Mouse (Mus musculus) c-Kit-positive CD71-negative TER-119-negative erythroid progenitor cells, embryonic 14.5 days (primary cell): ENCODE data around the gene Cchcr1.

Source experiments
- DNase-seq: peaks from one replicate; pipeline ENCODE4 v3.0.0-alpha.2; 2013; ENCODE audit warnings: low read depth

The Cchcr1 gene

DNA sequence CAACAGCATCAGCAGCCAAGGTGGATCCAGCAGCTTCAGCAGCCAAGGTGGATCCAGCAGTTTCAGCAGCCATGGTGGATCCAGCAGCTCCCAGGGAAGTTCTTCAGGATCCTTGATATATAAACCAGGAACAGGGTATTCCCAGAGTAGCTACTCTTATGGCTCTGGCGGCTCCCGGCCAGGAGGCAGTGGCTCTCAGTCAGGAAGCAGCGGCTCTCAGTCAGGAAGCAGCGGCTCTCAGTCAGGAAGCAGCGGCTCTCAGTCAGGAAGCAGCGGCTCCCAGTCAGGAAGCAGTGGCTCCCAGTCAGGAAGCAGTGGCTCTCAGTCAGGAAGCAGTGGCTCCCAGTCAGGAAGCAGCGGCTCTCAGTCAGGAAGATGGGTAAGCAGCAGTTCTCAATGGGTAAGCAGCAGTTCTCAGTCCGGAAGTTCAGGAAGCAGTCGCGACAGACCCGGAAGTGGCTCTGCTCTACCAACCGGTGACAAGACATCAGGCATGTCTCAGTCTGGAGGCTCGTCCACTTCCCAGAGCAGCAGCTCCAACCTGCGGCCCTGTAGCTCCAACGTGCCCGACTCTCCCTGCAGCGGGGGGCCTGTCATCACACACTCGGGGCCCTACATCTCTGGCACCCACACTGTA, 38.0 kb downstream of the Cchcr1 start:
- DNase-seq = no peak

DNA sequence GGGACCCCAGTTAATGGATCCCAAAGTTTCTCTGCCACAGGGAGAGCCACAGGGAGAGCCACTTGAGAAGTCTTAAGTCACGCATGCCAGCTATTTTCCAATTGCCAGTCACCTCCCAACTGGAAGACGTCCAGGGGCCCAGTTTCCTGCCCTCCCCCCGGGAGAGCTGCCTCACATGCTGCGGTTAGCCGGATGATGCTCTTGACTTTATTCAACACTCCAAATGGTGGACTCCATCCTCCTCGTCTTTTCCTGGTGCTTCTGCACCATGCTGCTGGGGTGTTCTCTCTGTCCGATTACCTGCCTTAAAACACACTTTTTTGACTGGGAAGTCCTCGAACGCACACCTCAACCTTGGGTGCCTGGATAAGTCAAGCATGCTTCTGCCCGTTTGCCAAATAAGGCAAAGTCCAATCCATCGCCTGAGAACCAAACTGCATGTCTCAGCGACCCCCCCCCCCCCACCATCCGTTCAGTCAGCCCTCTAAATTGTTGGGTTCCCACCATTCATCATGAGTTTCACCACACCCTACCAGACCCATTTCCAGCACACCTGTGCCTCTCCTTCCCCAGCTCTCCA, 39.4 kb downstream of the Cchcr1 start:
- DNase-seq = no peak

DNA sequence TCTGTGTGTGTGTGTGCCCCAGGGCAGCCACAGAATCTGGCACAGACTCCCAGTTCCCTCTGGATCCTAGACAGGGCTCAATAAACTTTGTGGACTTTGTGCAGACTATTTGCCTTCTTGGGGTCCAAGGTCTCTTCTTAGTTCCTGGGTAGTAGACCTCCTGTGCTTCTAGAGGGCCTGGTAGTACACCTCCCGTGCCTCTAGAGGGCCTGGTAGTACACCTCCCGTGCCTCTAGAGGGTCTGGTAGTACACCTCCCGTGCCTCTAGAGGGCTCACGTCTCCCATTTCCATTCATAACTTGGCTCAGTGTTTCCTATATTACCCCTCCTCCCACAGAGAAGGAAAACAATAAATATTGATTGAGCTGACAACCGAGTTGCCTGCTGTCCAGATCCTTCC, 39.9 kb downstream of the Cchcr1 start:
- DNase-seq = no peak

DNA sequence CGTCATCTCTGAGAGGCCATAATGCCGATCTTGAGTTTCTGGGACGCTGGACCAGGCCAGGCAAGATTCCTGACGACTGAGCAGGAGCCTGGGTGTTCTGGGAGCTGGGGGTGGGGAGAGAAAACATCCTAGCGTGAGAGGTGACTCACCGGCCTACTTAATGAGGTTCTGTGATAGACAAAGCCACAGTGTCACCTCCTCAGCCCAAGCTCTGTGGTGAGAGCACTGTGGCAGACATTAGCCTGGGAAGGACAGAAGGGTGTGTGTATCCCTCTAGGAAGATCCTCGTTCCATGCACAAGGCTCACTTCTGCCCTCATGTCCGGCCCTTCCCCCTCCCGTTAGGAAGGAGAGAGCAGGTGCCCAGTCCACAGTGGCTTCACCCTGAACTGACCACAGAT, 40.5 kb downstream of the Cchcr1 start:
- DNase-seq = no peak

DNA sequence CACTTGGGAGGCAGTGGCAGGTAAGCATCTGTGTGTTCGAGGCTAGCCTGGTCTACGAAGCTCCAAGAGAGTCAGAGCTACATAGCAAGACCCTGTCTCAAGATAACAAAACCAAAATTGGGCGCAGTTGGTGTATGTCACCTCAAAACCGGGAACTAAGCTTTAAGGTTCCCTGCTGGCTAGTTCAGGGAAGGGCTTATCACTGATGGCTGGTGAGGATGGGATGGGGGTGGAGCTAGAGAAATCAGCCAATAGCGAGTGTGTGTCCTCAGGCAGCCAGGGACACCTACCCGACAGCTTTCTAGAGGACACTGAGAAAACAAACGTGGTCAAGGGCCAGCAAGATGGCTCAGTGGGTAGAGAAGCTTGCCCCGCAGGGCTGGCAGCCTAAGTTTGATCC, 41.3 kb downstream of the Cchcr1 start:
- DNase-seq = no peak

DNA sequence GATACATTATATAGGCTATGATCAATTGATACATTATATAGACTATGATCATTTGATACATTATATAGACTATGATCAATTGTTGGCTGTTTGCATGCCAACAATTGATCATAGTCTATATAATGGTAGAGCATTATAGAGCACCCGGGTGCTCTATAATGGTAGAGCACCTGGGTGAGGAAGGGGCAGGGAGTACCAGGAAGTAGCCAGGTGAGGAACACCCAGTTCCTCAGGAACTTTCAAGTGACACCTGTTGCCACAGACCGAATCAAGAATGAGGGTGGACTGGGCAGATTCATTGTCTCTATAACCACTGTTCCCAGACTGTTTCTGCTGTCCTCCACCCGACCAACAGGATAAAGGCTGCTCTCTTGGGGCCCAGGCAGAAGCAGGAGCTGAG, 50.2 kb downstream of the Cchcr1 start, which contains the start of gene 2300002M23Rik:
Gene 2300002M23Rik (plus strand): TSS at position 301 of the 400 bp plus-strand sequence.
- no peak for DNase-seq

DNA sequence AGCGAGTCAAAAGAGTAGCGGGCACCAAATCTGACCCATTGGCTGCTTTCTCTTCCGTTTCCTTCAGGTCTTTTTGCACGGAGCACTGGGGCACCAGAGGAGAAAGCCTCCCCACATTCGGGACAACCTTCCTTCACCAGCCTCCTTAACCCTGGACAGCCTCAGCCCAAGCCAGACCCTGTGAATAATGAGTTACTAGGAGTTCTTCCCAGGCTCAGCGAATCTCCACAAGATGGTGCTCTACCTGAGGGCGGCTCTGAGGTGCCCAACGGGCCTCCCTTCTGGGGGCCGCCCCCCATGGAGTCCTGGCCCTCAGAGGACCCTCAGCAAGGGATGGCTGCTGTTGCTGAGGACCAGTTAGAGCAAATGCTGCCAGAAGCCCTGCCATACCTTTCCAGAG, 50.9 kb downstream of the Cchcr1 start:
- DNase-seq = no peak

DNA sequence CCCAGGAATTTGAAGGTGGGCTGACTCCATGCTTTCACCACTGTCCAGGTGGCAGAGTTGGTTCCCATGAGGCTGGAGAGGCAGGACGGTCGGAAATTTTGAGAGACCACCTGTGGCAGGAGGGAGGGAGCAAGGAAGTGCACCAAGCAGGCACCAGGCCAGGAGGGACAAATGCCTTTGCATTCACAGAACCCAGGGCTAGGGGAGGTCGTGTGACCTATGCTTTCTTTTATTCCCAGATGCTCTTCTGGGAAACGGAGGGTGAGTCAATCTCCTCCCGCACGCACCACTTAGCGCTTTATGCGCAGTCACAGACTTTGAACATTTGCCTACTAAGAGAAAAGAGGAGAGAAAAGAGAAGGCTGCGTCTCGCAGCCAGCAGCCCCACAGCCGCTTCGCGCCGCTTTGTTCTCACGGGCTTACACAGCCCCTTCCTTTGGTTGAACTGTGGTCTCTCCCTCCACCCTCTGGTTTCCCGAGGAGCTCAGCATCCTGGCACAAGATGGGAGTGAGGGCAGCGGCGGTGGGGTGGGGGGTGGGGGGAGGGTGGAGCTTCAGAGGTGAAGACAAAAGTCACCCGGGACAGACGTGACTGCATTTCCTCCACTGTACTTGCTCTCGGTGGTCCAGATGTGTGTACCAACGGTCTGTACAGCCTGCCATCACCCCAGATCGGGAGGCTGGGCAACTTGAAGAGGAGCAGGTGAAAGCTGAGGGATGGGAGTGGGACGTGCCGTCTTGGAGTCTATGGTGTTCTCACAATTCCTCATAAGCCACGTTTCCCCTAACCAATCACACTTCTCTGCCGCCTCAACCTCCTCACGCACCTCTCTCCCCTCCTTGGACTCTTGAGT, 52.4 kb downstream of the Cchcr1 start:
- DNase-seq = no peak

DNA sequence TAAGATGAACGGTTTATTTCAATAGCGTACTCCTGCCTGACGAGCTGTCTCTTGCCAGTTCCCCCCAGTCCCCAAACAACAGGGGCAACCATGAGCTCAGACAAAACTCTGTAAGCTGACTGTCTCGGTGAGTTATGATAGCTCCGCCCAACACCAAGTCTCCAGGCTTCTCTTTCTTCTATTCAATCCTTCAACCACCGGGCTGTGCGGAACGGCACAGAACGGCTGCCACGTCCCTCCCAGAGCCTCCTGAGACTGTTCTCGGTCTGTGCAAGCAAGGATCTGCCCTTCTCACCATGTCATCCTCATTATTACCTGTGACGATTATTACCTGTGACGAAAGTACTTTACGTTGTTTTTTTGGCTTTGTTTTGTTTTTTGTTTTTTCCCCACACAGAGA, 53.9 kb downstream of the Cchcr1 start:
- DNase-seq = no peak

DNA sequence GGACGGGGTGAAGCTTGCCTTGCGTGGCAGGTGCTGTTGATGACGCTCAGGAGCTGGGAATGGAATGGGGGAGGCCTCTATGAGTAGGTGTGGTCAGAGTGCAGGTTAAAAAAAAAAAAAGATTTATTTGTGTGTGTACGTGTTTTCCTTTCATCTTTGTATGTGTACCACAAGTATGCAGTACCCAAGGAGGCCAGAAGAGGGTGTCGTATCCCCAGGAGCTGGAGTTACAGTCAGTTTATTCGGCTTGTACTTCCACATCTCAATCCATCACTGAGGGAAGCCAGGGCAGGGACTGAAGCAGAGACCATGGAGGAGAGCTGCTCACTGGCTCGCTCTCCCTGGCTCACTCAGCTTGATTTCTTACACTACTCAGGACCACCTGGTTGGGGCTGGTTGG, 54.6 kb downstream of the Cchcr1 start:
- DNase-seq = no peak

DNA sequence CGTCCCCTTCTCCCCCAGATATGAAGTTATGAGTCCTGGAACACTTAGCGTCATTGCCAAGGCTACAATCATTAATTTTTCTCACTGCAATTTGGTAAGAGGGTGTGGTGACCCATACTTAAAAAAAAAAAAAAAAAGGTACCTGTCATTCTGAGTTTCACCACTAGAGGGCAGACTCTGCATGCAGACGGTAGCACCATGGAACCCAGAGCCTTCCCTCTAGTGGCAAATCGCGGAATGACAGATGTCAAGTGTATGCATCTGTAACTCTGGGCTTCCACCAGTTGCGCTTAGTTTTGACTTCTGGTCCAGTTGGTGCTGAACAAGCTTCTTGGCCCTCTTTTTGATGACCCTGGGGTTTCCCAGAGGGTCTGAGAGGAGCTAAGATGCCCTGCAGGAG, 61.3 kb downstream of the Cchcr1 start:
- peak; percentile 95 for DNase-seq
